Mouse (Mus musculus): ENCODE results near the gene Zic1.

DNA sequence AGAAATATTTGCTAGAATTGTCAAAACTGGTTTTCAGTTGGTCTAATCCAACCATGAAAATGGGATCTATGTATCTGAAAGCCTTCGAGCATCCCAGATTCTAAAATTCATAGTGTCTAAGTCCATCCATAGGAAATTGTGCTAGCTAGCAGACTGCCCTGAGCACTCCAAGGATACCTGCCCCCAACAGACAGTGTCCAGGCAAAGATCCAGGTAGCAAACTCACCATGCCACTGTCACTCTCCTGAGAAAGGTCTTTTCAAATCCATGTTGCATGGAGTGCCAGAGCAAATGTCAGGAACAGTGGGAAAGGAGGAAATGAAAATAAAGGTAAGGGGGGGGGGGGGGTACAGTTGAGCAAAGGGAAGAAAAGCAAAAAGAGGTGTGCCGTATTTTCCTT, 18.0 kb downstream of the Zic1 start:
- TF ChIP-seq POLR2A (IDR thresholded peaks at IDR 0.05; ENCODE audit: borderline replicate concordance, insufficient read depth, low read length): no peak
- no peak for TF ChIP-seq CTCF (IDR thresholded peaks at IDR 0.05; ENCODE audit: borderline replicate concordance, insufficient read depth, low read depth, low read length)

Data from cerebellum, adult 2 months (tissue).